Mouse (Mus musculus): ENCODE measurements at regions not wholly inside any gene's neighbourhood (a gene's known extent, or its start where the extent isn't known, plus 50 kb on each side); places are given as distances from the start of the nearest gene placed in this dataset.

DNA sequence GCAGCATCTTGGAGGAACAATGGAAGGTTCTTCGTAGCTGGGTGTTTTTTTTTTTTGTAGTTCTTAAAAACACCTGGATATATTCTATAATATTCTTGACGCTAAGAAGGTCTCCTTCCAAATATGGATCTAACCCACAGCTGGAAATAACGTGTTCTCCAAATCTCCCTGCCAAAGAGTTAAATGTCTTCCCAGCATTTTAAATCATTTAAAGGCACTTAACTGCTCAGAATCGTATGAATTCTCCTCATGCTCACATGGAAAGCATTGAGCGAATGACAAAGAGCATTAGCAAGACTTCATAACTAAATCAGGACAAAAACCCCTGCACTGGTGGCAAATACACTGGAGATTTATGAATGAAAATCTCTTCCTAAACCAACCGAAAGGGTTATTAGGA is 117.7 kb upstream of the Hs3st3a1 start:
- Histone ChIP-seq H3K4me2 (no peak overlapping the region), H3K27me3 (ENCODE audit: insufficient read depth, low read length) (no peaks in the 10 kb centered on the region), H3K36me3 (ENCODE audit: insufficient read depth) (no peaks in the 10 kb centered on the region), H3K4me3 (ENCODE audit: low read depth, low read length) (no peak overlapping the region), H3K4me1 (ENCODE audit: insufficient read depth) (no peaks in the 10 kb centered on the region), H3K9me3 (ENCODE audit: low read depth, low read length) (no peaks in the 10 kb centered on the region), H3K9ac (no peak overlapping the region), H3K27ac (ENCODE audit: low read depth) (no peak overlapping the region)
- ATAC-seq (ENCODE audit: insufficient read depth) (no peak), DNase-seq (no peak)
- TF ChIP-seq CTCF (IDR thresholded peaks at IDR 0.05; ENCODE audit: low read depth), result no peak
- 72% methylated on average over 6 of the region's 6 CpGs for WGBS

DNA sequence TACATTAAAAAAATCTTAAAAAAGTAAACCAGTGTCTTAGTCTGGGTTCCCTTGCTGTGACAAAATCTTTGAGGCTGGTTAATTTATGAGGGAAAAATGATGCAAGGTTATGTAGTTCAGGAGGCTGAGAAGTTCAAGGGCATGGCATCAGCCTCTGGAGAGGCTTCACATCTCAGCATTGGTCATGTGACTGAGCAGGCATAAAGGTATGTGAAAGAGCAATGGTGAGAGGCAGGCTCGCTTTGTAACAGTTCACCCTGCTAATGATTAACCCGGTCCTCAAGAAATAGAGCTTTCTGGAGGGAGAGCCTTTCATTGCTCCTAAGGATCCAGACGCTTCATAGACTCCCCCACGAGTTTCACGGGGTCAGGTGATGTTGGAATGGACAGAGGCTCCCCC is 120.1 kb upstream of the Hs3st3a1 start:
- Histone ChIP-seq H3K9me3 (ENCODE audit: low read depth, low read length) (no peaks in the 10 kb centered on the region), H3K4me2 (no peak overlapping the region), H3K36me3 (ENCODE audit: insufficient read depth) (no peaks in the 10 kb centered on the region), H3K4me1 (ENCODE audit: insufficient read depth) (no peaks in the 10 kb centered on the region; the same call in 1 of the 2 replicates), H3K27me3 (ENCODE audit: insufficient read depth, low read length) (no peaks in the 10 kb centered on the region), H3K9ac (no peak overlapping the region), H3K27ac (ENCODE audit: low read depth) (no peak overlapping the region), H3K4me3 (ENCODE audit: low read depth, low read length) (no peak overlapping the region)
- no peak for TF ChIP-seq CTCF (IDR thresholded peaks at IDR 0.05; ENCODE audit: low read depth)
- DNase-seq (peak; percentile 25), ATAC-seq (ENCODE audit: insufficient read depth) (no peak)
- WGBS, result 59% methylated on average over 5 of the region's 5 CpGs

DNA sequence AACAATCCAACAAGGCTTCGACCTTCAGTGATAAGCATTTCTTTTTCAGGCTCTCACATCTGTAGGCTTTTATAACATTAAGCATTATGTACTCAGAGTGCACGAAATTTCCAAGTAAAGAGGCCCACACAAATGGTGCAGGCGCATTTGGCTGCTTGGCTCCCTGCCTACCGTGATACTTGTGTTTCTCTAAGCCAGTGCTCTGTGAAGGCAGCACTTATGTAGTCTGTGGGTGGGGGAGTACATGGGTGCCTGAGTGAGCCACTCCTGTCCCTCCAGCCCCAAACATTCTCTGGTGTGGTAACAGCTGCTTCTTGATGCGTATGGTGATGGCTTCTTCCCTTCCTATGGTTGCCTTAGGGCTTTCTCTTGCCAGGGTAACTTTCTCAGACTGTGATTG is 121.9 kb upstream of the Hs3st3a1 start:
- no peaks in the 10 kb centered on the region for H3K9me3 ChIP-seq (ENCODE audit: low read depth, low read length)
- no peaks in the 10 kb centered on the region for H3K36me3 ChIP-seq (ENCODE audit: insufficient read depth)
- no peaks in the 10 kb centered on the region for H3K27me3 ChIP-seq (ENCODE audit: insufficient read depth, low read length)
- H3K4me1 ChIP-seq (ENCODE audit: insufficient read depth), result no peaks in the 10 kb centered on the region; the same call in 1 of the 2 replicates
- WGBS, result 57% methylated on average over 5 of the region's 5 CpGs
- no peak overlapping the region for H3K9ac ChIP-seq
- no peak overlapping the region for H3K27ac ChIP-seq (ENCODE audit: low read depth)
- H3K4me2 ChIP-seq, result no peak overlapping the region
- DNase-seq, result peak; percentile 36
- no peak for TF ChIP-seq CTCF (IDR thresholded peaks at IDR 0.05; ENCODE audit: low read depth)
- H3K4me3 ChIP-seq (ENCODE audit: low read depth, low read length), result no peak overlapping the region
- no peak for ATAC-seq (ENCODE audit: insufficient read depth)

DNA sequence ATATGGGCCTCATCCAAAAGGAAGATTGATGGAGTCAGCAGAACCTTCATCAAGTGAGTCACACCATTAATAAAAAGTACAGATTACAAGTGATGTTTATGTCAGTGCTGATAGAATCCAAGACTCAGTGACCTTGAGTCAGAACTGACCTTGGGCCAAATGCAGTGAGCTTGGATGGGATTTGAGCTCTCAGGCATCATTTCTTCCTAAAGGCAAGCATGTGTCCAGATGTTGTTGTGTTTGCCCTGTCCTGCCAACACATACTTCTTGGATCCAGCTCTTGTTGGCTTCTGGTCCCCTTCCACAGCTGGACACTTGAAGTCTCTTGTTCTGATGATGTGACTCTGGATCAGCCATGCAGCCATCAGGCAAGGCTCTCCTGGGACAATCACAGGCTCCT is 125.3 kb upstream of the Hs3st3a1 start:
- H3K27me3 ChIP-seq (ENCODE audit: insufficient read depth, low read length), result no peaks in the 10 kb centered on the region
- no peak overlapping the region for H3K27ac ChIP-seq (ENCODE audit: low read depth)
- H3K4me2 ChIP-seq, result no peak overlapping the region
- no peak overlapping the region for H3K4me3 ChIP-seq (ENCODE audit: low read depth, low read length)
- no peak for TF ChIP-seq CTCF (IDR thresholded peaks at IDR 0.05; ENCODE audit: low read depth)
- DNase-seq (peak; percentile 64), ATAC-seq (ENCODE audit: insufficient read depth) (peak; percentile 78; the same call in 1 of the 2 replicates)
- H3K9ac ChIP-seq, result no peak overlapping the region
- no peaks in the 10 kb centered on the region; the same call in 1 of the 2 replicates for H3K4me1 ChIP-seq (ENCODE audit: insufficient read depth)
- no peaks in the 10 kb centered on the region for H3K9me3 ChIP-seq (ENCODE audit: low read depth, low read length)
- H3K36me3 ChIP-seq (ENCODE audit: insufficient read depth), result no peaks in the 10 kb centered on the region

DNA sequence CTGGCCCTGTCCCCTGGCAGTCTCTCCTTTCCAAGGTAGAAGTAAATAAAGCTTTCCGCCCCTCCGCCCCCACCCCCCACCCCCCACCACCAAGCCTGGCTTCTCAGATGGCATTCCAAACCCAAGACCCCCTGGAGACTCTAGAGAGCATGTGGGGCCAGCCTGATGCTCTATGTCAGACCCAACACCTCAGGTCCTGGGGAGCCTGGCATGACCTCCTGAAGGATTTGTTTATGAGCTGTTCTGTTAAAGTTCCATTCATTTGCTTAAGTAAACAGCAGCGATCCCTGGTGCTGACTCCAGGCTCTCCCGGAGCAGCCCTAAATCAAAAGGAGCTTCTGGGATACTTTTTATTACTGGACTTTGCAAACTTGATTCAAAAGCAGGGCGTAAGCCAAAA is 137.3 kb upstream of the Hs3st3a1 start:
- H3K4me3 ChIP-seq (ENCODE audit: low read depth, low read length), result no peak overlapping the region
- no peak overlapping the region for H3K27ac ChIP-seq (ENCODE audit: low read depth)
- no peaks in the 10 kb centered on the region for H3K4me1 ChIP-seq (ENCODE audit: insufficient read depth)
- no peaks in the 10 kb centered on the region for H3K27me3 ChIP-seq (ENCODE audit: insufficient read depth, low read length)
- 15% methylated on average over 5 of the region's 5 CpGs for whole genome bisulfite sequencing
- no peaks in the 10 kb centered on the region for H3K9me3 ChIP-seq (ENCODE audit: low read depth, low read length)
- no peak overlapping the region for H3K4me2 ChIP-seq
- H3K9ac ChIP-seq, result no peak overlapping the region
- ATAC-seq (ENCODE audit: insufficient read depth), result no peak
- no peaks in the 10 kb centered on the region for H3K36me3 ChIP-seq (ENCODE audit: insufficient read depth)
- DNase-seq, result no peak
- TF ChIP-seq CTCF (IDR thresholded peaks at IDR 0.05; ENCODE audit: low read depth), result no peak

DNA sequence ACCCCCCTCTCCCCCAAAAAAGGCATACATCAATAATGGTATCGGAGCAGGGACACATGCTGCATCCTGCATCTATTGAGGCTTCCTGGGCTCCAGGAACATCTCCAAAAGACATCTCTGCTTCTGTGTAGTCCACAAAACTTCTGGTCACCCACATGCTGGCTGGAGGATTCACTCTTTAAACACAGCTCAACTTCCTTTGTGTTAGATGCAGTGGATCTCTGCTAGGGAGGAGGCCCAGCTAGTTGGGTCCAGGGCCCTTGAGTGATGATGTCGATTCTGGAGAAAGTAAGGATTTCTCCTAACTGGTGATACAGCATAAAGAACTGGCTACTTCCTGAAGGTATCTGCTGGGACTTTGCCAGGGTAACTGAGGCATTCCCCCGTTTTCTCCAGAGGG is 146.9 kb upstream of the Hs3st3a1 start:
- no peak for DNase-seq
- Histone ChIP-seq H3K4me2 (no peak overlapping the region), H3K27ac (ENCODE audit: low read depth) (no peak overlapping the region), H3K9ac (no peak overlapping the region), H3K27me3 (ENCODE audit: insufficient read depth, low read length) (no peaks in the 10 kb centered on the region), H3K9me3 (ENCODE audit: low read depth, low read length) (no peaks in the 10 kb centered on the region), H3K4me3 (ENCODE audit: low read depth, low read length) (no peak overlapping the region), H3K4me1 (ENCODE audit: insufficient read depth) (no peaks in the 10 kb centered on the region), H3K36me3 (ENCODE audit: insufficient read depth) (no peaks in the 10 kb centered on the region)
- ATAC-seq (ENCODE audit: insufficient read depth), result no peak
- WGBS, result 85% methylated on average over 3 of the region's 3 CpGs
- TF ChIP-seq CTCF (IDR thresholded peaks at IDR 0.05; ENCODE audit: low read depth), result no peak

DNA sequence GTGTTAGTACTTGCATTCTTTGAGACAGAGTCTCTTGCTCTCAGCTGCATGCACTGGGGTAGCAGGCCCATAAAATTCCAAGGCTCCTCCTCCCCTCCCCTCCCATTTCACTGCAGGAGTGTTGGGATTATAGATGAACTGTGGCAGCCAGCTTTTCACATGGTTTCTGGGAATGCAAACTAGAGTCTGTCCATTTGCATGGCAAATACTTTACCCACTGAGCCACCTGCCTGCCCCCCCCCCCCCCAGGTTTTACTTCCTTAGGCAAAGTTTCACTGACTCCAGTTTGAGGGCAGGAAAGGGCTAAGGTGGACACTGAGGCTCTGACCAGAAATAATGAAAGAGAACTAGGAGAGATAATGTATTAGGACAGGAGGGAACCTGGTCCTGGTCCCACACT is 147.6 kb upstream of the Hs3st3a1 start:
- Histone ChIP-seq H3K4me1 (ENCODE audit: insufficient read depth) (no peaks in the 10 kb centered on the region), H3K4me2 (no peak overlapping the region), H3K4me3 (ENCODE audit: low read depth, low read length) (no peak overlapping the region), H3K9me3 (ENCODE audit: low read depth, low read length) (no peaks in the 10 kb centered on the region), H3K9ac (no peak overlapping the region), H3K36me3 (ENCODE audit: insufficient read depth) (no peaks in the 10 kb centered on the region), H3K27ac (ENCODE audit: low read depth) (no peak overlapping the region), H3K27me3 (ENCODE audit: insufficient read depth, low read length) (no peaks in the 10 kb centered on the region)
- no peak for ATAC-seq (ENCODE audit: insufficient read depth)
- no peak for DNase-seq
- no peak for TF ChIP-seq CTCF (IDR thresholded peaks at IDR 0.05; ENCODE audit: low read depth)

DNA sequence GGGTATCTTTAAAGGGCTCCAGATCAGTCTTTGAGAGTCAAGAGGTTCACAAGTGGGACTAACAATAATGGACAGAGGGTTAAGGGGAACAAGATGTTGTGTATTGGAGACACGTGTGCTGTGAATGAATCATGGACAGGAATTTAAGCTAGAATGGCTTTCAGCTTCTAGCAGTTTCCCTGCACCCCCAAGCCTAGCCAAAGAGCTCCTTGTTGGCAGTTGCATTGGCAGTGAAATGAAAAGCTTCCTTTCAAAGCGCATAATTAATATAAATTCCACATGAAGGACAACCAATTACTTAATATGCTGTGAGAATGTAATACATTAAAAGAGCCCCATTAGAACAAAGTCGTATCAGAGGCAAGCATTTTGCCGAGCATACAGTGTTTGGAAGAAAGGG is 153.4 kb upstream of the Hs3st3a1 start:
- WGBS, result 67% methylated on average over 4 of the region's 4 CpGs
- ATAC-seq (ENCODE audit: insufficient read depth) (no peak), DNase-seq (no peak)
- Histone ChIP-seq H3K4me1 (ENCODE audit: insufficient read depth) (0 out of 2 replicates have a peak, but pooled peaks cover 3% of the 10 kb centered on the region), H3K27me3 (ENCODE audit: insufficient read depth, low read length) (no peaks in the 10 kb centered on the region), H3K4me2 (no peak overlapping the region), H3K9me3 (ENCODE audit: low read depth, low read length) (no peaks in the 10 kb centered on the region), H3K9ac (no peak overlapping the region), H3K36me3 (ENCODE audit: insufficient read depth) (no peaks in the 10 kb centered on the region), H3K27ac (ENCODE audit: low read depth) (no peak overlapping the region), H3K4me3 (ENCODE audit: low read depth, low read length) (no peak overlapping the region)
- no peak for TF ChIP-seq CTCF (IDR thresholded peaks at IDR 0.05; ENCODE audit: low read depth)
